Mouse (Mus musculus): ENCODE results near the gene Lsamp. TPM values are rescaled to one million over a fixed set of nuclear protein-coding genes. Genes with fewer than 3 reads are reported as not detected.

Lsamp gene
- polyA plus RNA-seq, 1 experiment from 2014 or later, result 0.68 TPM

DNA sequence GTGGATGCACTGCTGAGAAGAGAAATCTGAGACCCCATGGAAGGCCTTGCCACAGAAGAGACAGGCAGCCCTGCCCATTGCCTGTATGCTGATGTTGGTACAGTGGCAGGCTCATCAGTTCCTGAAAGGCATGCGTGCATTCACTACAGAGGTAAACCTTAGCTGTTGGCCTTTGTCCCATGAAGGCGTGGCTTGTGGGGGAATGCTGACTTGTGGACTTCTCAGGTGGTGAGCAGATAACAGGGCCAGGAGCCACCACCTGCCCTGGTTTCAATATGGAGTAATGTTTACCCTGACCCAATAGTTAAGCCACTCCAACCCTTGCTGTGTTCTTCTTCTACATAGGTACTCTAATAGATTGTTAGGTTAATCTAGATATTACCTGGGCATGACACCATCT is 415.4 kb downstream of the Lsamp start:
- H3K36me3 ChIP-seq (ENCODE audit: control insufficient read depth, insufficient read depth), result no peaks in the 10 kb centered on the region
- no peaks in the 10 kb centered on the region for H3K27me3 ChIP-seq (ENCODE audit: control insufficient read depth, insufficient read depth, low read length)
- 78% methylated on average over 2 of the region's 2 CpGs for WGBS
- no peak for ATAC-seq (replicated peaks; ENCODE audit: extremely low read depth, insufficient read depth, low FRiP score)
- no peak overlapping the region for H3K27ac ChIP-seq (ENCODE audit: low read length)
- H3K4me1 ChIP-seq (ENCODE audit: control insufficient read depth, insufficient read depth, low read length), result no peaks in the 10 kb centered on the region
- H3K9me3 ChIP-seq (replicated peaks; ENCODE audit: control insufficient read depth, low read length), result no peaks in the 10 kb centered on the region
- H3K4me2 ChIP-seq (ENCODE audit: low read depth, low read length), result no peak overlapping the region
- H3K9ac ChIP-seq (ENCODE audit: low read length), result no peak overlapping the region
- H3K4me3 ChIP-seq (ENCODE audit: low read length), result no peak overlapping the region

DNA sequence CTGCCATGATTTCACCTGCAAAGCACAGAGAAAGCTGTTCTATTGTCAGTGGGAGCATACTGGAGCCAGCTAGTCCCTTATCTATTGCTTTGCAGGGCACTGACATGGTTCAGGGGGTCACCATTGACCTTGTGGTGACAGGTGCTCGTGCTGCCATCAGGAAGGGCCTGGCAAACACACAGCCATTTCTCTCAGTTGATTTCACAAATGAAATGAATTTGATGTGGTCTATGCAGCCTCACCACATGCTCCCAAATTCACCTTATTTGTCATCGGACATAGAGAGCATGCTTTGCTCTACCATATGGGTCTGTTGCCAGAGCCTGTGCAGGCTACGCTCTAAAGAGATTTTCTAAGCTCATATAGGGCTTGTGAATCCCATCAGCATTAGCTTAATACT is 450.1 kb downstream of the Lsamp start:
- Histone ChIP-seq H3K9me3 (replicated peaks; ENCODE audit: control insufficient read depth, low read length) (no peaks in the 10 kb centered on the region), H3K27me3 (ENCODE audit: control insufficient read depth, insufficient read depth, low read length) (no peaks in the 10 kb centered on the region), H3K4me2 (ENCODE audit: low read depth, low read length) (no peak overlapping the region), H3K27ac (ENCODE audit: low read length) (no peak overlapping the region), H3K36me3 (ENCODE audit: control insufficient read depth, insufficient read depth) (no peaks in the 10 kb centered on the region), H3K9ac (ENCODE audit: low read length) (no peak overlapping the region), H3K4me3 (ENCODE audit: low read length) (no peak overlapping the region), H3K4me1 (ENCODE audit: control insufficient read depth, insufficient read depth, low read length) (no peaks in the 10 kb centered on the region)
- 83% methylated on average over 3 of the region's 3 CpGs for WGBS
- ATAC-seq (replicated peaks; ENCODE audit: extremely low read depth, insufficient read depth, low FRiP score), result no peak

DNA sequence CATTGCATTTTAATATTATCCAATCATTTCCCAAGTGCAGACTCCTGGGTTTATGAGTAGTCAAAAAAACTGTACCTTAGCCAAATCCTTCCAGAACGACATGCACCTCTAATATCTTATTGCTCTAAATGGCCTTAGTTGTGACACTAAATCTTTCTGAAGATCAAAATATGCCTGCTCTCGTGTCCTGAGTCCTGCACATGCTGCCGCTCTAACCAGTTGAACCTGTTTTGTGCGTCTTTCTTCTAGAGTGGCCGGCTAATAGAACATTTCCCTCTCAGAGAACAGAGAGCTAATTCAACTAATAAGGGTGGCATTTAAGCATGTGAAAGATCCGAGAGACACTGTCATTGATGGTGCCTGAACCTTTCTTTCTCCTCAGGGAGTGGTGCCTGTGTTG is 452.3 kb downstream of the Lsamp start:
- Histone ChIP-seq H3K9ac (ENCODE audit: low read length) (no peak overlapping the region), H3K36me3 (ENCODE audit: control insufficient read depth, insufficient read depth) (no peaks in the 10 kb centered on the region), H3K27me3 (ENCODE audit: control insufficient read depth, insufficient read depth, low read length) (no peaks in the 10 kb centered on the region), H3K4me3 (ENCODE audit: low read length) (no peak overlapping the region), H3K4me1 (ENCODE audit: control insufficient read depth, insufficient read depth, low read length) (no peaks in the 10 kb centered on the region), H3K27ac (ENCODE audit: low read length) (no peak overlapping the region), H3K9me3 (replicated peaks; ENCODE audit: control insufficient read depth, low read length) (no peaks in the 10 kb centered on the region), H3K4me2 (ENCODE audit: low read depth, low read length) (no peak overlapping the region)
- ATAC-seq (replicated peaks; ENCODE audit: extremely low read depth, insufficient read depth, low FRiP score), result no peak
- WGBS, result 73% methylated on average over 6 of the region's 6 CpGs

DNA sequence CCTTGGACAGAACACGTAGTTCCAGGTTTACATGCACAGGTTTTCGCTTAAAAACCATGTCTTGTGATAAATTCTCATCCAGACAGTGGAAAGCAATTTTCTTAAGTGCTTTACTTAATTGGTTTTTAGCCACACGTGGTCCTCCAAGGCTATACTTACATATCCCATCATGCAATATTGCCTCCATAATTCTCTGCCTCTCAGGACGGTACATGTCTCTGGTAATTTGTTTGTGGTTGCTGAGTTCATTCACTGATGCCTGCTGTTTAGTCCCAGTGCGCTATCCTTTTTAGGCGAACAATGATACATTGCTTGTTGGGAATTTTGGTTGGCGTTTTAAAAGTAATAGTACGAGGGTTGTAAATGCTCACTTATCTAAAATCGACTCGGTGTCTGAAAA is 453.7 kb downstream of the Lsamp start:
- WGBS, result 87% methylated on average over 10 of the region's 10 CpGs
- Histone ChIP-seq H3K36me3 (ENCODE audit: control insufficient read depth, insufficient read depth) (no peaks in the 10 kb centered on the region), H3K4me3 (ENCODE audit: low read length) (no peak overlapping the region), H3K9ac (ENCODE audit: low read length) (no peak overlapping the region), H3K27me3 (ENCODE audit: control insufficient read depth, insufficient read depth, low read length) (no peaks in the 10 kb centered on the region), H3K27ac (ENCODE audit: low read length) (no peak overlapping the region), H3K4me2 (ENCODE audit: low read depth, low read length) (no peak overlapping the region), H3K9me3 (replicated peaks; ENCODE audit: control insufficient read depth, low read length) (no peaks in the 10 kb centered on the region), H3K4me1 (ENCODE audit: control insufficient read depth, insufficient read depth, low read length) (no peaks in the 10 kb centered on the region)
- ATAC-seq (replicated peaks; ENCODE audit: extremely low read depth, insufficient read depth, low FRiP score), result no peak

DNA sequence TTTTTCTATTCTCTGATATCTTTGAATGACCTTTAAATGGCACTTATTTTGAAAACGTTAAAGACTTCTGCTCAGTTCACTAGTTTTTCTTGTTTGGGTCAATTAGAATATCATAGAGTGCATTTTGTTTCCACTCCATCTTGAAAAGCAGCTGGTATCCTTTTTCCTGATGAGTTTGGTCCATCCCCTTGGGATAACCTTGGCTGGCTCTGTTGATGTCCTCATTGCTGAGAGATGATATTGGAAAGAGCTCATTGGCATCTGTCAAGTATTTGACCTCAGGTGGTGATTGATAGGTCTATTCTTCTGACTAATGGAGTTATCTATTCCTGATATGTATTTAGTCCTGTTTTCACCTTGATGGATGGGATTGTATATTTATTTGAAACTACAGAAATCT is 454.7 kb downstream of the Lsamp start:
- no peaks in the 10 kb centered on the region for H3K27me3 ChIP-seq (ENCODE audit: control insufficient read depth, insufficient read depth, low read length)
- H3K9me3 ChIP-seq (replicated peaks; ENCODE audit: control insufficient read depth, low read length), result no peaks in the 10 kb centered on the region
- no peak overlapping the region for H3K9ac ChIP-seq (ENCODE audit: low read length)
- H3K4me1 ChIP-seq (ENCODE audit: control insufficient read depth, insufficient read depth, low read length), result no peaks in the 10 kb centered on the region
- no peak overlapping the region for H3K27ac ChIP-seq (ENCODE audit: low read length)
- 58% methylated on average over 1 of the region's 1 CpGs for WGBS
- H3K4me2 ChIP-seq (ENCODE audit: low read depth, low read length), result no peak overlapping the region
- no peak overlapping the region for H3K4me3 ChIP-seq (ENCODE audit: low read length)
- no peak for ATAC-seq (replicated peaks; ENCODE audit: extremely low read depth, insufficient read depth, low FRiP score)
- H3K36me3 ChIP-seq (ENCODE audit: control insufficient read depth, insufficient read depth), result no peaks in the 10 kb centered on the region

DNA sequence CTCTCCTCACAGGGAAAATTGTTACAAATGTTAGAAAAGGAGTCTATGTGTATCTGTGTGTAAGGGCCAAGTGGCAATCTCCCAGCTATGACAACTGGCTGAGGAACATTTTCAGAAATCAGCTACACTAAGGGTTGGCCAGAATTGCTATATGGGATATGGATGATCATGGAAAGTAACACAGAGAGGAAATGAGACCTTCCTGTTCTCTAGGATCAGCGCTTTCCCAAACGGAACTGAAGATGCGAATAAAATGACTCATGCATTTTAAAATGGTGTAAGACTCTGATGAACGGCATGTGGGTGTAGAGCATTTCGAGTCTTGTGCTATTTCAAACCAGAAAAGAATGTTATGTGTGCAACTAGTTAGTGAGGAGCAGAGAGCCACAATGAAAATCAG is 462.4 kb downstream of the Lsamp start:
- no peak for ATAC-seq (replicated peaks; ENCODE audit: extremely low read depth, insufficient read depth, low FRiP score)
- no peaks in the 10 kb centered on the region for H3K36me3 ChIP-seq (ENCODE audit: control insufficient read depth, insufficient read depth)
- no peaks in the 10 kb centered on the region for H3K4me1 ChIP-seq (ENCODE audit: control insufficient read depth, insufficient read depth, low read length)
- H3K9me3 ChIP-seq (replicated peaks; ENCODE audit: control insufficient read depth, low read length), result no peaks in the 10 kb centered on the region
- 68% methylated on average over 5 of the region's 5 CpGs for WGBS
- no peak overlapping the region for H3K4me3 ChIP-seq (ENCODE audit: low read length)
- H3K4me2 ChIP-seq (ENCODE audit: low read depth, low read length), result no peak overlapping the region
- no peak overlapping the region for H3K27ac ChIP-seq (ENCODE audit: low read length)
- H3K9ac ChIP-seq (ENCODE audit: low read length), result no peak overlapping the region
- no peaks in the 10 kb centered on the region for H3K27me3 ChIP-seq (ENCODE audit: control insufficient read depth, insufficient read depth, low read length)

DNA sequence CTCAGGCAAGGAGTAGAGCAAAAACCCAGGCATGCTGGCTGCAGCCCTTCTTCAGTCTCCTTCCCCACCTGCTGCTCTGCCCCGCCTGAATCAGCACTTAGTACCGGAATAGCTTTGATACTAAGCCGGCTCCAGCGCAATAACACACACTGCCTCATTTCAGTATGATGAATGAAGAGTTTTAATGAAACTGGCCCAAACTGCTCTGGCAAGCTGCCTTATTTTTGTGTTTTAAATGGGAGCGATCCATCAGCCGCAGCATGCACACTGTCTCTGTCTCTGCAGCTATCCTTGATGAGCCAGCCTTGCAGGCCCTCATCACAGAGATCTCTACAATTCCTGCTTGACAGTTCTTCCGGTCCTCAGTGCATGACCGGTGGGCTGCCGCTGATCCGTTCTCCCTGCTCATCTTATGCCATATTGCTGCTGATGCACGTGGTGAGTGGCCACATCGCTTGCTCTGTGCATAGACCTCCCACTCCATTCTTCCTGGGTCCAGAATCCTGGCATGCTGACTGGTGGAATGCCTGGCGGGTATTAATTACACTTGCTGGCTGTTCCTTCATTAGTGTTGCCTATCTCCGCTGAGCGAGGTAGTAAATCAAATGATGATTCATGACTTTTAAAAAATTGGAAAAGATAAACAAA is 479.4 kb downstream of the Lsamp start:
- ATAC-seq (replicated peaks; ENCODE audit: extremely low read depth, insufficient read depth, low FRiP score), result no peak
- WGBS, result 71% methylated on average over 15 of the region's 15 CpGs
- Histone ChIP-seq H3K9me3 (replicated peaks; ENCODE audit: control insufficient read depth, low read length) (no peaks in the 10 kb centered on the region), H3K4me1 (ENCODE audit: control insufficient read depth, insufficient read depth, low read length) (no peaks in the 10 kb centered on the region), H3K36me3 (ENCODE audit: control insufficient read depth, insufficient read depth) (no peaks in the 10 kb centered on the region), H3K4me2 (ENCODE audit: low read depth, low read length) (no peak overlapping the region), H3K9ac (ENCODE audit: low read length) (no peak overlapping the region), H3K27ac (ENCODE audit: low read length) (no peak overlapping the region), H3K4me3 (ENCODE audit: low read length) (no peak overlapping the region), H3K27me3 (ENCODE audit: control insufficient read depth, insufficient read depth, low read length) (no peaks in the 10 kb centered on the region)

DNA sequence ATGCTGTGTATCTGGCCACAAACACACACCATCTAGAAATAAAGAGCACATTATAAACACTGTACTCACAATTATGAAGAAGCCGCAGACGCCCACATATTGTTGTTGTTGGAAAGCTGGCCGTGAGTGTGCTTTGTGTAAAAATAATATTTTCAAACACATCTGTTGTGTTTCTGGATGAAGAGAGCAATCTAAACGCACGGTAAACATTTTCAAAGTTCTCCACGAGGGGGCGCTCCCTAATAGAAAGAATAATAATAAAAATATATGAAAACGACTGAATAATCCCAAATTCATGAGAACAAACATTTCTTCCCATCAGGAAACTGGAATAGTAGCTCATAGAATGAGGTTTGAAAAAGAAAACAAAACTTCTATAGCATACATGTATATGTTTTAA is 482.4 kb downstream of the Lsamp start:
- Histone ChIP-seq H3K4me2 (ENCODE audit: low read depth, low read length) (no peak overlapping the region), H3K9ac (ENCODE audit: low read length) (no peak overlapping the region), H3K27me3 (ENCODE audit: control insufficient read depth, insufficient read depth, low read length) (no peaks in the 10 kb centered on the region), H3K9me3 (replicated peaks; ENCODE audit: control insufficient read depth, low read length) (no peaks in the 10 kb centered on the region), H3K4me3 (ENCODE audit: low read length) (no peak overlapping the region), H3K4me1 (ENCODE audit: control insufficient read depth, insufficient read depth, low read length) (no peaks in the 10 kb centered on the region), H3K27ac (ENCODE audit: low read length) (no peak overlapping the region), H3K36me3 (ENCODE audit: control insufficient read depth, insufficient read depth) (no peaks in the 10 kb centered on the region)
- ATAC-seq (replicated peaks; ENCODE audit: extremely low read depth, insufficient read depth, low FRiP score), result no peak
- WGBS, result 14% methylated on average over 8 of the region's 8 CpGs

DNA sequence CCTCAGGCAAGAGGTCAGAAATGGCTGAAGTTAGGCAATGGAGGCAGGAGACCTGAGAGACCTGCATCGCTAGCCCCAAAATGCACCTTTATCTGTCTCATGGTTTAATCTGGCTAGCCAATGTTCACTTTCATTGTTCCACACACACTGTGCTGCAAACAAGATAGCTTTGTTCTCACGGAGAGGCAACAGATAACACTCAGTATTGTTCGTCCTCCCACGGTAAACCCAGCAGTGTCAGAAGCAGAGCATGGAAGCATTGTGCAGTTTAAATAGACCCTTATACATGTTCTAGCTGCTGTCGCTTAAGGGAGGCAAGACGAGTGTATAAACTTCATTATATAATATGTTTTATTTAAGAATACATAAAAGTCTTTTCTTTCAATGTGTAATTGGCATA is 486.8 kb downstream of the Lsamp start:
- Histone ChIP-seq H3K4me3 (ENCODE audit: low read length) (no peak overlapping the region), H3K27ac (ENCODE audit: low read length) (no peak overlapping the region), H3K36me3 (ENCODE audit: control insufficient read depth, insufficient read depth) (no peaks in the 10 kb centered on the region), H3K4me2 (ENCODE audit: low read depth, low read length) (no peak overlapping the region), H3K9ac (ENCODE audit: low read length) (no peak overlapping the region), H3K9me3 (replicated peaks; ENCODE audit: control insufficient read depth, low read length) (no peaks in the 10 kb centered on the region), H3K27me3 (ENCODE audit: control insufficient read depth, insufficient read depth, low read length) (no peaks in the 10 kb centered on the region), H3K4me1 (ENCODE audit: control insufficient read depth, insufficient read depth, low read length) (no peaks in the 10 kb centered on the region)
- WGBS, result 47% methylated on average over 6 of the region's 6 CpGs
- ATAC-seq (replicated peaks; ENCODE audit: extremely low read depth, insufficient read depth, low FRiP score), result no peak
